Mouse (Mus musculus) myocyte (in vitro differentiated cells): ENCODE data around the gene Gnaq. TPM values are rescaled to one million over a fixed set of nuclear protein-coding genes. Genes with fewer than 3 reads are reported as not detected.

Experiments
- H3K27me3 ChIP-seq: one replicate; pipeline ENCODE4 v1.6.1; 2011; ENCODE audit not compliant: control insufficient read depth, insufficient read depth, insufficient read length
- H3K36me3 ChIP-seq: one replicate; pipeline ENCODE4 v1.6.1; 2011; ENCODE audit not compliant: control insufficient read depth, insufficient read depth
- H3K4me2 ChIP-seq: one replicate; pipeline ENCODE4 v1.6.1; 2011; ENCODE audit warnings: low read depth, control low read depth
- H3K4me3 ChIP-seq: one replicate; pipeline ENCODE4 v1.5.1; 2011; ENCODE audit warnings: mild to moderate bottlenecking, control low read depth, moderate library complexity
- H3K79me2 ChIP-seq: one replicate; pipeline ENCODE4 v1.6.1; 2011; ENCODE audit not compliant: control insufficient read depth, insufficient read depth
- H3ac ChIP-seq: one replicate; pipeline ENCODE4 v1.6.1; 2011; ENCODE audit not compliant: control insufficient read depth, insufficient read length
- CEBPB ChIP-seq: IDR thresholded peaks from 2 replicates; pipeline ENCODE4 v1.6.1; 2011; ENCODE audit warnings: mild to moderate bottlenecking, moderate library complexity; ENCODE audit not compliant: poor library complexity, insufficient read depth, severe bottlenecking
- E2F4 ChIP-seq: IDR thresholded peaks from one replicate; pipeline ENCODE4 v1.6.1; 2011; ENCODE audit warnings: mild to moderate bottlenecking, control low read depth, moderate library complexity; ENCODE audit not compliant: insufficient read depth
- MAX ChIP-seq: IDR thresholded peaks from one replicate; pipeline ENCODE4 v1.6.1; 2011; ENCODE audit warnings: low read depth, mild to moderate bottlenecking, control low read depth
- MYOD1 ChIP-seq, 3 experiments: IDR thresholded peaks; one replicate each; pipeline ENCODE4 v1.6.1; 2011; ENCODE audit warnings: control low read depth in 2 of 3, low read depth in 2 of 3, mild to moderate bottlenecking in 2 of 3, moderate library complexity in 1 of 3; ENCODE audit not compliant: insufficient read length in 2 of 3, control insufficient read depth in 1 of 3
- MYOG ChIP-seq, 3 experiments: IDR thresholded peaks; one replicate each; pipeline ENCODE4 v1.6.1; 2011; ENCODE audit warnings: control low read depth in 2 of 3, low read depth in 2 of 3, mild to moderate bottlenecking in 2 of 3; ENCODE audit not compliant: insufficient read length in 2 of 3, control insufficient read depth in 1 of 3, insufficient read depth in 1 of 3
- POLR2A ChIP-seq: IDR thresholded peaks from one replicate; pipeline ENCODE4 v1.6.1; 2011; ENCODE audit warnings: low read depth, mild to moderate bottlenecking, control low read depth, moderate library complexity; ENCODE audit not compliant: insufficient read length
- POLR2AphosphoS2 ChIP-seq: IDR thresholded peaks from one replicate; pipeline ENCODE4 v1.6.1; 2011; ENCODE audit warnings: low read depth, control low read depth; ENCODE audit not compliant: insufficient read length
- REST ChIP-seq: IDR thresholded peaks from one replicate; pipeline ENCODE4 v1.6.1; 2011; ENCODE audit warnings: mild to moderate bottlenecking, control low read depth, moderate library complexity; ENCODE audit not compliant: insufficient read depth, insufficient read length
- SRF ChIP-seq: IDR thresholded peaks from one replicate; pipeline ENCODE4 v1.6.1; 2011; ENCODE audit warnings: low read depth; ENCODE audit not compliant: control insufficient read depth, insufficient read length
- TCF12 ChIP-seq: IDR thresholded peaks from one replicate; pipeline ENCODE4 v1.6.1; 2011; ENCODE audit warnings: mild to moderate bottlenecking, control low read depth; ENCODE audit not compliant: poor library complexity, insufficient read depth, severe bottlenecking
- TCF3 ChIP-seq: IDR thresholded peaks from one replicate; pipeline ENCODE4 v1.6.1; 2011; ENCODE audit warnings: low read depth, control low read depth; ENCODE audit not compliant: insufficient read length
- USF1 ChIP-seq: IDR thresholded peaks from one replicate; pipeline ENCODE4 v1.6.1; 2011; ENCODE audit warnings: low read depth, mild to moderate bottlenecking, control low read depth, moderate library complexity
- polyA plus RNA-seq: library from polyadenylated mRNA; unstranded; fragments of >200 nt; fragmentation: generic; extraction: Trizol; gene quantifications from one replicate; pipeline ENCODE4 v1.2.1, GENCODE M21; 2012; ENCODE audit warnings: missing spikeins

Gene Gnaq
- polyA plus RNA-seq, 1 experiment, result 8.3 TPM

- Histone ChIP-seq H3K36me3 (no peaks in the 10 kb centered on the region), H3K4me3 (no peak overlapping the region), H3K4me2 (no peak overlapping the region), H3ac (no peak overlapping the region), H3K79me2 (no peaks in the 10 kb centered on the region), H3K27me3 (peaks cover 8% of the 10 kb centered on the region)
- TF ChIP-seq USF1 (no peak), SRF (no peak), TCF12 (no peak), E2F4 (no peak), CEBPB (no peak), REST (no peak), TCF3 (no peak), MYOD1 (IDR thresholded peaks at IDR 0.05; ENCODE audit: control insufficient read depth in 1 of 3, insufficient read length in 2 of 3, low read depth in 2 of 3) (no peak), POLR2A (no peak), POLR2AphosphoS2 (no peak), MAX (no peak), MYOG (IDR thresholded peaks at IDR 0.05; ENCODE audit: control insufficient read depth in 1 of 3, insufficient read depth in 1 of 3, insufficient read length in 2 of 3, low read depth in 2 of 3) (no peak)
These were observed 298.7 kb downstream of the Gnaq start for GRCm38 (mm10) chr19:16431368-16431767.

- Histone ChIP-seq H3ac (no peak overlapping the region), H3K27me3 (peaks cover 13% of the 10 kb centered on the region), H3K4me3 (no peak overlapping the region), H3K4me2 (peak overlapping the region; percentile 38), H3K79me2 (no peaks in the 10 kb centered on the region), H3K36me3 (no peaks in the 10 kb centered on the region)
- TF ChIP-seq MYOD1 (IDR thresholded peaks at IDR 0.05; ENCODE audit: control insufficient read depth in 1 of 3, insufficient read length in 2 of 3, low read depth in 2 of 3), result no peak
- TF ChIP-seq POLR2AphosphoS2, result no peak
- no peak for TF ChIP-seq CEBPB
- TF ChIP-seq REST, result no peak
- TF ChIP-seq MYOG (IDR thresholded peaks at IDR 0.05; ENCODE audit: control insufficient read depth in 1 of 3, insufficient read depth in 1 of 3, insufficient read length in 2 of 3, low read depth in 2 of 3), result no peak
- TF ChIP-seq POLR2A, result no peak
- no peak for TF ChIP-seq TCF12
- TF ChIP-seq TCF3, result no peak
- no peak for TF ChIP-seq USF1
- no peak for TF ChIP-seq E2F4
- TF ChIP-seq MAX, result no peak
- no peak for TF ChIP-seq SRF
These were observed 302.2 kb downstream of the Gnaq start for GRCm38 (mm10) chr19:16434879-16435278.

- no peaks in the 10 kb centered on the region for H3K36me3 ChIP-seq
- H3K4me3 ChIP-seq, result no peak within 1 kb of the TSS
- no peaks in the 10 kb centered on the region for H3K79me2 ChIP-seq
- TF ChIP-seq TCF3 (no peak), E2F4 (no peak), MYOD1 (IDR thresholded peaks at IDR 0.05; ENCODE audit: control insufficient read depth in 1 of 3, insufficient read length in 2 of 3, low read depth in 2 of 3) (no peak), CEBPB (no peak), USF1 (no peak), TCF12 (no peak)
- H3K27me3 ChIP-seq, result peaks cover 13% of the 10 kb centered on the region
- peak within 1 kb of the TSS; percentile 38 for H3K4me2 ChIP-seq
- H3ac ChIP-seq, result no peak within 1 kb of the TSS
These were observed 303.1 kb downstream of the Gnaq start, which contains the start of gene Gna14 for GRCm38 (mm10) chr19:16435531-16436231. TSS of gene Gna14 (plus strand) at chr19:16435762.

GRCm38 (mm10) chr19:16436335-16437169, 303.9 kb downstream of the Gnaq start:
- Histone ChIP-seq H3ac (no peak overlapping the region), H3K4me3 (no peak overlapping the region), H3K79me2 (no peaks in the 10 kb centered on the region), H3K36me3 (no peaks in the 10 kb centered on the region), H3K4me2 (no peak overlapping the region), H3K27me3 (peaks cover 13% of the 10 kb centered on the region)
- no peak for TF ChIP-seq TCF12
- no peak for TF ChIP-seq POLR2A
- TF ChIP-seq MYOG (IDR thresholded peaks at IDR 0.05; ENCODE audit: control insufficient read depth in 1 of 3, insufficient read depth in 1 of 3, insufficient read length in 2 of 3, low read depth in 2 of 3), result no peak
- no peak for TF ChIP-seq POLR2AphosphoS2
- no peak for TF ChIP-seq E2F4
- TF ChIP-seq MAX, result no peak
- TF ChIP-seq TCF3, result no peak
- no peak for TF ChIP-seq CEBPB
- TF ChIP-seq MYOD1 (IDR thresholded peaks at IDR 0.05; ENCODE audit: control insufficient read depth in 1 of 3, insufficient read length in 2 of 3, low read depth in 2 of 3), result no peak
- no peak for TF ChIP-seq USF1
- TF ChIP-seq REST, result no peak
- TF ChIP-seq SRF, result no peak

Other genes with a start within 250 kb of the Gnaq start
- gene Psat1, start 185.5 kb upstream of the Gnaq start, polyA plus RNA-seq, result 396 TPM
- 4.0 TPM for gene Cep78, start 147.8 kb upstream of the Gnaq start, polyA plus RNA-seq